Mouse (Mus musculus) bone marrow, adult 2 months (tissue): ENCODE measurements at regions not wholly inside any gene's neighbourhood (a gene's known extent, or its start where the extent isn't known, plus 50 kb on each side); places are given as distances from the start of the nearest gene placed in this dataset.

Experiments
- CTCF ChIP-seq: fragments of 200-500 bp; IDR thresholded peaks from 2 replicates; pipeline ENCODE4 v1.5.1; 2011; ENCODE audit warnings: low read length, control low read depth; ENCODE audit not compliant: control insufficient read depth, insufficient read depth
- POLR2A ChIP-seq: fragments of 200-500 bp; IDR thresholded peaks from 2 replicates; pipeline ENCODE4 v1.6.1; 2011; ENCODE audit warnings: low read depth, mild to moderate bottlenecking, control low read depth, low read length, borderline replicate concordance; ENCODE audit not compliant: control insufficient read depth

DNA sequence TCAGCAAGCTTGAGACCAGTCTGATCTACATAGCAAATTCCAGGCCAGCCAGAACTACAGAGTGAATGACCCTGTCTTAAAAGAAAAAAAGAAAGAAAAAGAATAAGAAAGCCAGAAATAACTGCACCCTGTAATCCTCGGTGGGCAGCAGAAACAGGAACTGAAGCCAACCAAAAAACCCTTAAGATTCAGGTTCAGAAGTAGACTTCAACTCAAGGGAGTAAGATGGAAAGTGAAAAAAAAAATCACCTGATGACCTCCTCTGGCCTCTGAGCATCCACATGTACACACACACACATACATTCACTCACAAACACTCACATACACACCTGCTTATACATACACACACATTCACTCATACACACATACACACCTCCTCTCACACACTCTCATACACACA lies 77.4 kb downstream of the Tmem130 start:
- TF ChIP-seq CTCF (no peak), POLR2A (no peak)
